Mouse (Mus musculus) lung, embryonic 16.5 days (tissue): ENCODE results near the gene Magi2. TPM values are rescaled to one million over a fixed set of nuclear protein-coding genes. Genes with fewer than 3 reads are reported as not detected.

Source experiments
- ATAC-seq: fragments of 200-750 bp; cut with Nextera tagmentation; 2 replicates; pipeline ENCODE4 v1.8.0; 2017; ENCODE audit warnings: low read depth, mild to moderate bottlenecking, moderate library complexity
- H3K27ac ChIP-seq: fragments of 300-500 bp; sonication (generic); 2 replicates; pipeline ENCODE4 v1.5.1; 2014; ENCODE audit warnings: mild to moderate bottlenecking, control low read depth, low read length
- H3K27me3 ChIP-seq: fragments of 300-500 bp; sonication (generic); 2 replicates; pipeline ENCODE4 v1.6.1; 2014; ENCODE audit warnings: low read depth, low read length, mixed read lengths; ENCODE audit not compliant: control insufficient read depth, insufficient read depth
- H3K36me3 ChIP-seq: fragments of 300-500 bp; sonication (generic); 2 replicates; pipeline ENCODE4 v1.6.1; 2014; ENCODE audit warnings: low read length; ENCODE audit not compliant: control insufficient read depth, insufficient read depth
- H3K4me1 ChIP-seq: fragments of 300-500 bp; sonication (generic); replicated peaks from 2 replicates; pipeline ENCODE4 v1.6.1; 2014; ENCODE audit warnings: low read length, mixed read lengths; ENCODE audit not compliant: control insufficient read depth, insufficient read depth
- H3K4me2 ChIP-seq: fragments of 300-500 bp; sonication (generic); 2 replicates; pipeline ENCODE4 v1.6.1; 2014; ENCODE audit warnings: low read depth, low read length, control low read depth
- H3K4me3 ChIP-seq: fragments of 300-500 bp; sonication (generic); 2 replicates; pipeline ENCODE4 v1.5.1; 2014; ENCODE audit warnings: mild to moderate bottlenecking, low read length, control low read depth
- H3K9ac ChIP-seq: fragments of 300-500 bp; sonication (generic); 2 replicates; pipeline ENCODE4 v1.6.1; 2014; ENCODE audit warnings: low read length, control low read depth
- H3K9me3 ChIP-seq: fragments of 300-500 bp; sonication (generic); 2 replicates; pipeline ENCODE4 v1.6.1; 2016; ENCODE audit warnings: low read length; ENCODE audit not compliant: control insufficient read depth
- WGBS: fragments of 180-500 bp; shearing (Covaris S2); extraction: QIAGEN DNeasy Blood & Tissue Kit; methylation state at CpG from one replicate; pipeline ENCODE4 v1.1.7; 2014; 5-methylcytosine and 5-hydroxymethylcytosine counted together
- polyA plus RNA-seq: library from polyadenylated mRNA; unstranded; fragments of >200 nt; fragmentation: Nextera tagmentation; extraction: Ambion mirVana; gene quantifications from 2 replicates; pipeline ENCODE4 v1.2.1, GENCODE M21; 2015

The Magi2 gene
- polyA plus RNA-seq, 1 experiment from 2014 or later: 2.5 TPM

DNA sequence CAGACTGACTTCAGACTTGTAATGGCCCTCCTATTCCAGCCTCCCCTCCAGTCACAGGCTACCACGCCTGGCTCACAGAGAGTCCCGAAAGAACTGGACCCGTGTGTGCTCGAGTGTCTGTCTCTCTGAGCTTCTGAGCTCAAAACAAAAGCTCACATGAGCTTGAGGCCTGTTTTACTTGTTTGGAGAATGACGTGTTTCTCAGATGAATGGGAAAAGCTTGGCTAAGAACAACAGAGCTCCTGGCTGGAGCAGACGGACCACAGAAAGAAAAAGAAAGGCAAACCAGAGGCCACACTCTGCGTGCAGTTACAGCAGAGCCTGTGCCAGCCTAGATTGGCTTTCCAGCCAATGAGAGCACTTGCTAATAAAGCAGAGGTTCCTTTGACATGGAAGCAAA is 1524.9 kb downstream of the Magi2 start:
- peak overlapping the region; percentile 43; the same call in 1 of the 2 replicates for H3K27ac ChIP-seq
- H3K27me3 ChIP-seq: no peaks in the 10 kb centered on the region
- no peak overlapping the region for H3K4me3 ChIP-seq

DNA sequence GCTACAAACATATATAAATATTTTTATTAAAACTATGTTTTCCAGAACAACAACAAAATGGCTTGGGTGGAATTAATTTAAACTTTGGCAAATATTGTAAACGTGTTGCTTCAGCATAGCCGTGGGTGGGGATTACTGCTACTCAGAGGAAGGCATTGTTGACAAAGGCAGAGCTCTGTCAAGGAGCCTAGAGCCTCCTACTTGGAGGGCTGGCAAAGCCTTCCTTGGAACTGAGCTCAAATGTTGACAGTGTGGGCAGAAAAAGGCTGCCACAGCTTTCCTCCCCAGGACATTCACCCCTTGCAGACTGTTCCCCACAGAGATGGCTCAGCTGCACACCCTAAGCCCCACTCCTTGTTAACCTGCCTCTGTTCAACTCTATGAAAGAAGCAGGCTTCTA is 1526.3 kb downstream of the Magi2 start:
- ATAC-seq: peak; percentile 60; the same call in 1 of the 2 replicates
- no peaks in the 10 kb centered on the region for H3K9me3 ChIP-seq
- 0 out of 2 replicates have a peak overlapping the region, but pooled peaks have one; percentile 10 for H3K27ac ChIP-seq
- no peaks in the 10 kb centered on the region for H3K36me3 ChIP-seq
- H3K4me2 ChIP-seq: no peak overlapping the region
- no peak overlapping the region for H3K9ac ChIP-seq
- WGBS: 15% methylated on average over 2 of the region's 2 CpGs
- H3K27me3 ChIP-seq: no peaks in the 10 kb centered on the region
- H3K4me1 ChIP-seq: 0 out of 2 replicates have a peak, but pooled peaks cover 2% of the 10 kb centered on the region
- no peak overlapping the region for H3K4me3 ChIP-seq

More for the DNA sequence above, 1524.9 kb downstream of the Magi2 start:
- ATAC-seq: peak; percentile 64; the same call in 1 of the 2 replicates
- no peaks in the 10 kb centered on the region for H3K36me3 ChIP-seq
- no peak overlapping the region for H3K4me2 ChIP-seq
- H3K9ac ChIP-seq: no peak overlapping the region
- H3K9me3 ChIP-seq: no peaks in the 10 kb centered on the region
- H3K4me1 ChIP-seq: 0 out of 2 replicates have a peak, but pooled peaks cover 2% of the 10 kb centered on the region
- WGBS: 40% methylated on average over 7 of the region's 7 CpGs

DNA sequence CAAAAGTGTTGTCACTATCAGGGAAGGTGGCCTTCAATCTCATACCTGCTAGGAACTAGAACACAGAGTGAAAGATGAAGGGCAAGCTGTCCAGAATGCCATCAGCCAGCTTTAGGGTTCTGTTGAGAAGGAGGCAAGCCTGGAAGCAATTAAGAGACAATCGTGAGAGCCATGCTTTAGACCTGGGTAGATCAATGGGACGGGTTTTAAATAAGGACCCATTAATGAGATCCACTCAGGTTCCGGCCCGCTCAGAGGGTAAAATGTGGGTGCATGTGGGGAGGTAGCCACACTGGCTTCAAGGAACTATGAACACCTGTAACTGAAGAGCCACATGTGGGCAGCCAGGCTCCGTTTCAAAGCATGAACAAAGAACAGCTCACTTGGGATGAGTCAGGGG is 1527.1 kb downstream of the Magi2 start:
- H3K36me3 ChIP-seq: no peaks in the 10 kb centered on the region
- no peak overlapping the region for H3K9ac ChIP-seq
- no peak for ATAC-seq
- H3K9me3 ChIP-seq: no peaks in the 10 kb centered on the region
- no peaks in the 10 kb centered on the region for H3K27me3 ChIP-seq
- H3K4me3 ChIP-seq: no peak overlapping the region
- H3K27ac ChIP-seq: no peak overlapping the region
- 0 out of 2 replicates have a peak, but pooled peaks cover 2% of the 10 kb centered on the region for H3K4me1 ChIP-seq
- 85% methylated on average over 5 of the region's 5 CpGs for WGBS
- no peak overlapping the region for H3K4me2 ChIP-seq
